In genomic region chr9:85167243-85167642, GRCm38 (mm10) we compare ENCODE assay signal across 17 mouse cellular contexts.
"Had no signal": no experiment of that assay in that cellular context is flagged by ENCODE, and none has a peak within 500 bp of the region (broad histone marks: within the 10 kb centered on the region; RNA-seq: fewer than 3 reads in every experiment).

No protein-coding gene starts in this region.

- DNase-seq: lung, adult 2 months; lung, postnatal 14 days; lung, postnatal 36 days; right cerebral cortex, postnatal 14 days; thymus, adult 2 months; thymus, postnatal 25 days; thymus, postnatal 4 days had no signal

- H3K27me3 ChIP-seq: lung, embryonic 15.5 days; megakaryocyte, embryonic 14.5 days; midbrain, embryonic 13.5 days; midbrain, embryonic 15.5 days; neural tube, embryonic 12.5 days; stomach, embryonic 15.5 days had no signal

- H3K36me3 ChIP-seq: lung, embryonic 15.5 days; midbrain, embryonic 13.5 days; midbrain, embryonic 15.5 days; neural tube, embryonic 12.5 days; stomach, embryonic 15.5 days had no signal

- ATAC-seq: lung, postnatal 0 days; midbrain, embryonic 13.5 days; midbrain, embryonic 15.5 days had no signal

- H3K4me2 ChIP-seq: lung, embryonic 15.5 days; midbrain, embryonic 11.5 days; midbrain, embryonic 13.5 days; midbrain, embryonic 15.5 days; neural tube, embryonic 12.5 days; stomach, embryonic 15.5 days had no signal

- H3K4me3 ChIP-seq: lung, embryonic 15.5 days; megakaryocyte, embryonic 14.5 days; midbrain, embryonic 13.5 days; midbrain, embryonic 15.5 days; neural tube, embryonic 12.5 days; stomach, embryonic 15.5 days had no signal

- H3K9me3 ChIP-seq: lung, embryonic 15.5 days; megakaryocyte, embryonic 14.5 days; midbrain, embryonic 13.5 days; midbrain, embryonic 15.5 days; neural tube, embryonic 12.5 days; stomach, embryonic 15.5 days had no signal

- H3K9ac ChIP-seq: lung, embryonic 15.5 days; midbrain, embryonic 13.5 days; midbrain, embryonic 15.5 days; neural tube, embryonic 12.5 days; stomach, embryonic 15.5 days had no signal

- H3K27ac ChIP-seq: lung, embryonic 15.5 days; macrophage; midbrain, embryonic 13.5 days; midbrain, embryonic 15.5 days; neural tube, embryonic 12.5 days; stomach, embryonic 15.5 days; stomach, postnatal 0 days had no signal

- H3K4me1 ChIP-seq: lung, embryonic 15.5 days; megakaryocyte, embryonic 14.5 days; midbrain, embryonic 13.5 days; midbrain, embryonic 15.5 days; neural tube, embryonic 12.5 days; stomach, embryonic 15.5 days had no signal
